Mouse (Mus musculus): ENCODE measurements around the gene Gm14496.
"Not testable (repeated sequence)": the region's sequence is repeated elsewhere in the genome, so short reads cannot be mapped to it uniquely, and the experiment has no call there.

Gene Gm14496

DNA sequence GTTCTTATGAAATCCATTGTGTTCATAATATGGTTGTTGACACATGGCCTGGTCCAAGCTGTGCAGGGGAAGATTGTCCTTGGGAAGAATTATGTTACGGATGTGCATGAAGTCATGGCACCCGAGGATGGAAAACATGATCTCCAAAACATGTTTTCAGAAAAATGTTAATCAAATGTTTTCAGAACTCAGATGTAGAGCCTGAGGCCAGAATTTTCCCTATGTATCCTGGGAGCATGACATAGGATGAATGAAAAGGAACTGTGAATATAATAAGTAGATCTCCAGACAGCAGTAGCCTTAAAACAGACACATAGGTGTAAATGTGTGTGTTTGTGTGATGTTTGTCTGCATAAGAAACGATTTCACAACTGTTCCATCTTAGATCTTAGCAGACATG, at the start of gene Gm14496:
Gm14496 (plus strand) TSS at position 301 of the 400 bp plus-strand sequence.
- no peak for DNase-seq

DNA sequence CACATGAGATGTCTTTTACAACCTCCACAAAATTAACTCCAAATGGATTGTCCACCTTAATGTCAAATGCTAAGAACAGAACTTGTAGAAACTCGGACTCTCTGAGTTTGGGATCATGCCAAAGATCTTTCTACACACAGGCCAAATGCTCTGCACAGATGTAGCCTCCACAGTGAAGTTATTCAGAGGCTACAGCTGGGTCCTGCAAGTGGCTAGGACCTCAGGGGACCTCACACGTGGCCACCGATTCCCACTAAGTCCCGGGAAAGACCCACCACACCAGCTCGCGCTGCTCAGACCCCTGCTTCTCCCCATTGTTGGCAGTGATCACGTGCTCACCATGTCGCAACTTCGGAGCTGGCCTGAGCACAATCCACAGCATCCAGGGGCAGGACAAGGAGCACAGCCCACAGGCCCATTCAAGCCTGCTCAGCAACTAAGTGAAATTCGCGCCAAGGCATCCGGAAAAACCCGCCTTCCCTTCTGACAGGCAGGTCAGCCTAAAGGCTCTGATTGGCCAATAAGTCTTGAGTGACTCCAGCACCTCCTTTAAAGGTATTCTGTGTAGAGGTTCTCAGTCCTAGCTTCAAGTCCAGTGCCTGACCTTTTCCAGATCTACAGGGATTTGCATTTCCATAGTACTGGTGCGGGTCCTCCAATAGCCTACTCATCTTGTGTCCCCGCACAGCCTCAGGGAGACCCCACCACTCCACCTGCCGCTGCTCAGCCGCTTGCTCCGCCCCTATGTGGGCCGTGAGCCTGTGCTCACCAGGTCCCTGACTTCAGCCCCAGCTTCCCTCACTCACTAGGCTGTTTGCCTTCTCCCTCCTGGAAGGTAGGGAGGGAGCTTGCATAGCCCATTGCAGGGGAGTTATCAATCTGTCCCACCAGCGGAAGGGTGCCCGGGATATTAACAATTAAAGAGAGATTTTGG, 37.9 kb upstream of the Gm14496 start:
- DNase-seq, result not testable (repeated sequence)

DNA sequence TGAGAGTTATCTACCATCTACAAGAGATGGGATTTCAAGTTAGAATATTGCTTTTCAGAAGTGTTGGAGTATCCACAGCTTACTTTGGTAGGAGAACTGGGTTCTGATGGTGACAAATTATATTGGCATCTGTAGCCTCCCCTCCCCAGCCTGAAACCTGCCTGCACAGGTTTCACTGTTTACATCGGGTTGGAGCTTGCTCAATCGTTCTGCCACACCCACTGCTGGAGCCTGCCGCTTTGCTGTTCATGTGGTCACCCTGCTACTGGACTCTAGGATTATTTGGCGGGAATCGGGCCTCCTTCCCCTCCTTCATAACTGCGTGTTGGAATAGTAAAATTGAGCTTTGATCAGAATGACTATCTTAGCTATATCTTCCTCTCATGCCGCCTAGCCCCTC, 22.5 kb upstream of the Gm14496 start:
- DNase-seq, result no peak

- no peak for DNase-seq
Observed at GRCm38 (mm10) chr2:181969187-181969586, 21.7 kb upstream of the Gm14496 start.

- DNase-seq, result not testable (repeated sequence)
Observed at GRCm38 (mm10) chr2:181981969-181982368, 9.0 kb upstream of the Gm14496 start.
